Mouse (Mus musculus): ENCODE measurements around the gene Ccdc97. TPM values are rescaled to one million over a fixed set of nuclear protein-coding genes. Genes with fewer than 3 reads are reported as not detected.
"Not testable (repeated sequence)": the region's sequence is repeated elsewhere in the genome, so short reads cannot be mapped to it uniquely, and the experiment has no call there.

Gene Ccdc97
- polyA plus RNA-seq, 1 experiment from 2014 or later: 40.9 TPM

GRCm38 (mm10) chr7:25746844-25747243 lies 28.0 kb upstream of the Ccdc97 start:
- H3K4me2 ChIP-seq: no peak overlapping the region
- H3K4me1 ChIP-seq (replicated peaks): peaks cover 7% of the 10 kb centered on the region
- H3K36me3 ChIP-seq: peaks cover 88% of the 10 kb centered on the region
- 84% methylated on average over 3 of the region's 3 CpGs for WGBS
- no peak overlapping the region for H3K9ac ChIP-seq
- no peak overlapping the region for H3K27ac ChIP-seq (replicated peaks)
- no peaks in the 10 kb centered on the region for H3K9me3 ChIP-seq
- H3K27me3 ChIP-seq: no peaks in the 10 kb centered on the region
- H3K4me3 ChIP-seq: no peak overlapping the region
- ATAC-seq (ENCODE audit: low FRiP score, low read depth): no peak

- peaks cover 92% of the 10 kb centered on the region for H3K36me3 ChIP-seq
- no peak overlapping the region for H3K27ac ChIP-seq (replicated peaks)
- H3K27me3 ChIP-seq: no peaks in the 10 kb centered on the region
- 92% methylated on average over 3 of the region's 3 CpGs for WGBS
- ATAC-seq (ENCODE audit: low FRiP score, low read depth): no peak
- H3K4me3 ChIP-seq: no peak overlapping the region
- no peak overlapping the region for H3K4me2 ChIP-seq
- H3K4me1 ChIP-seq (replicated peaks): no peaks in the 10 kb centered on the region
- H3K9ac ChIP-seq: no peak overlapping the region
- H3K9me3 ChIP-seq: no peaks in the 10 kb centered on the region
These were observed 19.4 kb upstream of the Ccdc97 start for GRCm38 (mm10) chr7:25738277-25738676.

- Histone ChIP-seq H3K4me3 (no peak overlapping the region), H3K27ac (replicated peaks) (no peak overlapping the region), H3K27me3 (no peaks in the 10 kb centered on the region), H3K9me3 (no peaks in the 10 kb centered on the region), H3K4me2 (no peak overlapping the region), H3K9ac (no peak overlapping the region), H3K36me3 (peaks cover 92% of the 10 kb centered on the region), H3K4me1 (replicated peaks) (no peaks in the 10 kb centered on the region)
- ATAC-seq (ENCODE audit: low FRiP score, low read depth): no peak
- 95% methylated on average over 2 of the region's 2 CpGs for WGBS
These were observed 18.0 kb upstream of the Ccdc97 start for GRCm38 (mm10) chr7:25736920-25737319.

- no peak overlapping the region for H3K27ac ChIP-seq (replicated peaks)
- 88% methylated on average over 4 of the region's 4 CpGs for WGBS
- no peaks in the 10 kb centered on the region for H3K4me1 ChIP-seq (replicated peaks)
- no peaks in the 10 kb centered on the region for H3K9me3 ChIP-seq
- H3K4me2 ChIP-seq: no peak overlapping the region
- peaks cover 91% of the 10 kb centered on the region for H3K36me3 ChIP-seq
- no peak overlapping the region for H3K4me3 ChIP-seq
- H3K27me3 ChIP-seq: no peaks in the 10 kb centered on the region
- H3K9ac ChIP-seq: no peak overlapping the region
- no peak for ATAC-seq (ENCODE audit: low FRiP score, low read depth)
These were observed 16.1 kb upstream of the Ccdc97 start for GRCm38 (mm10) chr7:25734991-25735390.

GRCm38 (mm10) chr7:25731294-25732055 lies 12.6 kb upstream of the Ccdc97 start:
- Histone ChIP-seq H3K4me1 (replicated peaks) (no peaks in the 10 kb centered on the region), H3K9ac (no peak overlapping the region), H3K27ac (replicated peaks) (no peak overlapping the region), H3K9me3 (no peaks in the 10 kb centered on the region), H3K4me3 (no peak overlapping the region), H3K36me3 (peaks cover 92% of the 10 kb centered on the region), H3K27me3 (no peaks in the 10 kb centered on the region), H3K4me2 (no peak overlapping the region)
- ATAC-seq (ENCODE audit: low FRiP score, low read depth): no peak
- 92% methylated on average over 8 of the region's 8 CpGs for WGBS

GRCm38 (mm10) chr7:25729862-25730261 lies 11.0 kb upstream of the Ccdc97 start:
- Histone ChIP-seq H3K4me3 (no peak overlapping the region), H3K9ac (no peak overlapping the region), H3K36me3 (peaks cover 93% of the 10 kb centered on the region), H3K4me2 (no peak overlapping the region), H3K9me3 (no peaks in the 10 kb centered on the region), H3K4me1 (replicated peaks) (no peaks in the 10 kb centered on the region), H3K27ac (replicated peaks) (no peak overlapping the region), H3K27me3 (no peaks in the 10 kb centered on the region)
- ATAC-seq (ENCODE audit: low FRiP score, low read depth): no peak
- 90% methylated on average over 2 of the region's 2 CpGs for WGBS

GRCm38 (mm10) chr7:25729396-25729795 lies 10.5 kb upstream of the Ccdc97 start:
- Histone ChIP-seq H3K9ac (no peak overlapping the region), H3K27ac (replicated peaks) (no peak overlapping the region), H3K27me3 (no peaks in the 10 kb centered on the region), H3K4me1 (replicated peaks) (no peaks in the 10 kb centered on the region), H3K4me3 (no peak overlapping the region), H3K36me3 (peaks cover 93% of the 10 kb centered on the region), H3K9me3 (no peaks in the 10 kb centered on the region), H3K4me2 (no peak overlapping the region)
- no peak for ATAC-seq (ENCODE audit: low FRiP score, low read depth)
- 22% methylated on average over 2 of the region's 2 CpGs for WGBS

- Histone ChIP-seq H3K4me1 (replicated peaks) (no peaks in the 10 kb centered on the region), H3K9me3 (no peaks in the 10 kb centered on the region), H3K27me3 (no peaks in the 10 kb centered on the region), H3K4me2 (no peak overlapping the region), H3K9ac (no peak overlapping the region), H3K4me3 (no peak overlapping the region), H3K27ac (replicated peaks) (no peak overlapping the region), H3K36me3 (peaks cover 95% of the 10 kb centered on the region)
- 92% methylated on average over 5 of the region's 5 CpGs for WGBS
- no peak for ATAC-seq (ENCODE audit: low FRiP score, low read depth)
These were observed 8.9 kb upstream of the Ccdc97 start for GRCm38 (mm10) chr7:25727800-25728199.

GRCm38 (mm10) chr7:25725886-25726285 lies 7.0 kb upstream of the Ccdc97 start:
- Histone ChIP-seq H3K27me3 (no peaks in the 10 kb centered on the region), H3K4me2 (no peak overlapping the region), H3K4me3 (no peak overlapping the region), H3K36me3 (peaks cover 92% of the 10 kb centered on the region), H3K9me3 (no peaks in the 10 kb centered on the region), H3K27ac (replicated peaks) (no peak overlapping the region), H3K9ac (no peak overlapping the region), H3K4me1 (replicated peaks) (no peaks in the 10 kb centered on the region)
- 86% methylated on average over 19 of the region's 19 CpGs for WGBS
- no peak for ATAC-seq (ENCODE audit: low FRiP score, low read depth)

- not testable (repeated sequence) for H3K27ac ChIP-seq (replicated peaks); H3K9ac ChIP-seq; H3K9me3 ChIP-seq; ATAC-seq (ENCODE audit: low FRiP score, low read depth); H3K4me3 ChIP-seq; H3K27me3 ChIP-seq; H3K4me2 ChIP-seq
- Histone ChIP-seq H3K4me1 (replicated peaks) (peaks cover 21% of the 10 kb centered on the region), H3K36me3 (peaks cover 61% of the 10 kb centered on the region)
These were observed 2.9 kb upstream of the Ccdc97 start for GRCm38 (mm10) chr7:25721776-25722175.

- no peak overlapping the region for H3K9ac ChIP-seq
- H3K27me3 ChIP-seq: no peaks in the 10 kb centered on the region
- peaks cover 57% of the 10 kb centered on the region for H3K36me3 ChIP-seq
- 94% methylated on average over 5 of the region's 5 CpGs for WGBS
- no peak overlapping the region for H3K4me3 ChIP-seq
- H3K9me3 ChIP-seq: no peaks in the 10 kb centered on the region
- no peak overlapping the region for H3K4me2 ChIP-seq
- H3K4me1 ChIP-seq (replicated peaks): peaks cover 21% of the 10 kb centered on the region
- H3K27ac ChIP-seq (replicated peaks): no peak overlapping the region
- no peak for ATAC-seq (ENCODE audit: low FRiP score, low read depth)
These were observed 1.9 kb upstream of the Ccdc97 start for GRCm38 (mm10) chr7:25720760-25721159.

GRCm38 (mm10) chr7:25719761-25720610 lies 1.1 kb upstream of the Ccdc97 start:
- ATAC-seq (ENCODE audit: low FRiP score, low read depth): peak; percentile 53
- 64% methylated on average over 10 of the region's 10 CpGs for WGBS

More at GRCm38 (mm10) chr7:25719761-25720610, 1.1 kb upstream of the Ccdc97 start:
- H3K9me3 ChIP-seq: no peaks in the 10 kb centered on the region
- H3K9ac ChIP-seq: no peak overlapping the region
- H3K27me3 ChIP-seq: no peaks in the 10 kb centered on the region
- peak overlapping the region; percentile 90; the same call in 1 of the 2 replicates for H3K4me2 ChIP-seq
- H3K4me3 ChIP-seq: no peak overlapping the region
- no peak overlapping the region for H3K27ac ChIP-seq (replicated peaks)
- H3K4me1 ChIP-seq (replicated peaks): peaks cover 21% of the 10 kb centered on the region
- peaks cover 57% of the 10 kb centered on the region for H3K36me3 ChIP-seq
